In genomic region chr11:34791872-34792271, GRCm38 (mm10) we compare ENCODE assay signal across 15 mouse cellular contexts. TPM values are rescaled to one million over a fixed set of nuclear protein-coding genes. Genes with fewer than 3 reads are reported as not detected.
DNase-seq lines count a peak whose midpoint lies in the region; ATAC-seq and TF ChIP-seq lines count a peak whose summit lies in the region.
"Had no signal": no experiment of that assay in that cellular context is flagged by ENCODE, and none has a peak within 500 bp of the region (broad histone marks: within the 10 kb centered on the region; RNA-seq: fewer than 3 reads in every experiment).

No protein-coding gene starts in this region.

- no peaks in the 10 kb centered on the region for H3K27me3 ChIP-seq in embryonic facial prominence, embryonic 12.5 days
- H3K27me3 ChIP-seq in embryonic facial prominence, embryonic 10.5 days (replicated peaks; ENCODE audit: low read depth, poor library complexity, severe bottlenecking) = no peaks in the 10 kb centered on the region
- no peaks in the 10 kb centered on the region for H3K27me3 ChIP-seq in E14TG2a.4 (ENCODE audit: insufficient read depth, low read length)
- no peaks in the 10 kb centered on the region for H3K27me3 ChIP-seq in midbrain, embryonic 16.5 days (ENCODE audit: control insufficient read depth, insufficient read depth, low read depth, low read length)
- H3K27me3 ChIP-seq: forebrain, embryonic 12.5 days; limb, embryonic 12.5 days; midbrain, embryonic 15.5 days had no signal

- DNase-seq in embryonic facial prominence, embryonic 10.5 days (ENCODE audit: low spot score) = no peak
- no peak for DNase-seq in frontal cortex, postnatal 36 days (ENCODE audit: low spot score in 2 of 2)
- DNase-seq in gastrocnemius, postnatal 4 days (ENCODE audit: low spot score in 2 of 2) = no peak
- DNase-seq: cerebellum, adult 8-10 months; right cerebral cortex, postnatal 25 days had no signal

- H3K9me3 ChIP-seq in embryonic facial prominence, embryonic 12.5 days = no peaks in the 10 kb centered on the region
- no peaks in the 10 kb centered on the region for H3K9me3 ChIP-seq in embryonic facial prominence, embryonic 10.5 days
- no peaks in the 10 kb centered on the region for H3K9me3 ChIP-seq in E14TG2a.4 (ENCODE audit: low read length)
- no peaks in the 10 kb centered on the region for H3K9me3 ChIP-seq in midbrain, embryonic 16.5 days (replicated peaks; ENCODE audit: control insufficient read depth, low read length, poor library complexity, severe bottlenecking)
- H3K9me3 ChIP-seq: forebrain, embryonic 12.5 days; limb, embryonic 12.5 days; midbrain, embryonic 15.5 days had no signal

- H3K36me3 ChIP-seq in embryonic facial prominence, embryonic 12.5 days = no peaks in the 10 kb centered on the region
- H3K36me3 ChIP-seq in embryonic facial prominence, embryonic 10.5 days (replicated peaks) = no peaks in the 10 kb centered on the region
- no peaks in the 10 kb centered on the region for H3K36me3 ChIP-seq in E14TG2a.4 (ENCODE audit: insufficient read depth, low read length)
- no peaks in the 10 kb centered on the region for H3K36me3 ChIP-seq in midbrain, embryonic 16.5 days (ENCODE audit: control insufficient read depth, insufficient read depth, low read length)
- H3K36me3 ChIP-seq: forebrain, embryonic 12.5 days; limb, embryonic 12.5 days; midbrain, embryonic 15.5 days had no signal

- 65% methylated on average over 8 of the region's 8 CpGs for WGBS in embryonic facial prominence, embryonic 12.5 days
- WGBS in embryonic facial prominence, embryonic 10.5 days = 66% methylated on average over 8 of the region's 8 CpGs
- WGBS in midbrain, embryonic 16.5 days = 71% methylated on average over 8 of the region's 8 CpGs

- no peak overlapping the region for H3K4me3 ChIP-seq in embryonic facial prominence, embryonic 12.5 days
- H3K4me3 ChIP-seq in embryonic facial prominence, embryonic 10.5 days = no peak overlapping the region
- 0 out of 2 replicates have a peak overlapping the region, but pooled peaks have one; percentile 23 for H3K4me3 ChIP-seq in E14TG2a.4 (replicated peaks; ENCODE audit: low read length)
- H3K4me3 ChIP-seq in midbrain, embryonic 16.5 days (ENCODE audit: low read depth, low read length) = no peak overlapping the region
- H3K4me3 ChIP-seq: forebrain, embryonic 12.5 days; limb, embryonic 12.5 days; midbrain, embryonic 15.5 days had no signal

- H3K4me2 ChIP-seq in embryonic facial prominence, embryonic 12.5 days (replicated peaks) = no peak overlapping the region
- no peak overlapping the region for H3K4me2 ChIP-seq in midbrain, embryonic 16.5 days (ENCODE audit: low read length)
- H3K4me2 ChIP-seq: forebrain, embryonic 12.5 days; limb, embryonic 12.5 days; midbrain, embryonic 15.5 days had no signal

- H3K27ac ChIP-seq in embryonic facial prominence, embryonic 12.5 days = no peak overlapping the region
- no peak overlapping the region for H3K27ac ChIP-seq in embryonic facial prominence, embryonic 10.5 days (replicated peaks)
- no peak overlapping the region for H3K27ac ChIP-seq in midbrain, embryonic 16.5 days (ENCODE audit: low read length)
- H3K27ac ChIP-seq: forebrain, embryonic 12.5 days; kidney, postnatal 0 days; limb, embryonic 12.5 days; midbrain, embryonic 15.5 days had no signal

- no peaks in the 10 kb centered on the region for H3K4me1 ChIP-seq in embryonic facial prominence, embryonic 12.5 days
- H3K4me1 ChIP-seq in embryonic facial prominence, embryonic 10.5 days = no peaks in the 10 kb centered on the region
- peaks cover 26% of the 10 kb centered on the region for H3K4me1 ChIP-seq in E14TG2a.4 (replicated peaks; ENCODE audit: low read depth, low read length)
- no peaks in the 10 kb centered on the region for H3K4me1 ChIP-seq in midbrain, embryonic 16.5 days (ENCODE audit: control insufficient read depth, insufficient read depth, low read length)
- H3K4me1 ChIP-seq: forebrain, embryonic 12.5 days; limb, embryonic 12.5 days; midbrain, embryonic 15.5 days had no signal

- 0 out of 2 replicates have a peak, but pooled peaks have one; percentile 41 for ATAC-seq in embryonic facial prominence, embryonic 12.5 days (ENCODE audit: insufficient number of reproducible peaks, insufficient read depth, low FRiP score, low TSS enrichment)
- peak; percentile 66; the same call in 1 of the 2 replicates for ATAC-seq in common myeloid progenitor, adult 5-6 weeks (replicated peaks; ENCODE audit: low read depth, poor library complexity, severe bottlenecking)
- peak; percentile 56; the same call in 1 of the 2 replicates for ATAC-seq in monocyte, adult 5-6 weeks (replicated peaks; ENCODE audit: insufficient number of reproducible peaks, low FRiP score, low TSS enrichment, poor library complexity, severe bottlenecking)
- ATAC-seq in midbrain, embryonic 16.5 days = no peak
- ATAC-seq: inflammation-experienced regulatory T-cells, adult 6 months; midbrain, embryonic 15.5 days had no signal

- H3K9ac ChIP-seq in embryonic facial prominence, embryonic 12.5 days = no peak overlapping the region
- H3K9ac ChIP-seq in midbrain, embryonic 16.5 days (ENCODE audit: low read depth, low read length) = no peak overlapping the region
- H3K9ac ChIP-seq: forebrain, embryonic 12.5 days; limb, embryonic 12.5 days; midbrain, embryonic 15.5 days had no signal

- TF ChIP-seq CTCF in E14TG2a.4 (conservative IDR thresholded peaks at IDR 0.05; ENCODE audit: low read length) = no peak

RNA-seq across cellular contexts. Expression of gene Dock2, which starts 8.2 kb away (rescaled TPM):
- 0.91 and 1.0 TPM in 2 replicates for polyA plus RNA-seq in embryonic facial prominence, embryonic 12.5 days (2016; fragmentation: Nextera tagmentation; extraction: Ambion mirVana)
- 0.59 TPM in 2 replicates for polyA plus RNA-seq in embryonic facial prominence, embryonic 10.5 days (2016; fragmentation: Nextera tagmentation; extraction: Ambion mirVana)
- total RNA-seq in common myeloid progenitor, adult 5-6 weeks (2017) = 124 and 126 TPM in 2 replicates
- 415 to 764 TPM (median 432 TPM) in 3 replicates for total RNA-seq in monocyte, adult 5-6 weeks (2017)
- total RNA-seq in gastrocnemius, postnatal 4 days (2021) = 1 to 10 TPM; 3.8 to 3.9 TPM
- polyA plus RNA-seq in midbrain, embryonic 16.5 days (2015; fragmentation: Nextera tagmentation; extraction: Ambion mirVana) = 0.55 and 0.72 TPM in 2 replicates

RNA-seq across cellular contexts. Expression of gene Spdl1, which starts 41.6 kb away (rescaled TPM):
- polyA plus RNA-seq in embryonic facial prominence, embryonic 12.5 days (2016; fragmentation: Nextera tagmentation; extraction: Ambion mirVana) = 23.9 and 24.6 TPM in 2 replicates
- polyA plus RNA-seq in embryonic facial prominence, embryonic 10.5 days (2016; fragmentation: Nextera tagmentation; extraction: Ambion mirVana) = 32.2 and 33.3 TPM in 2 replicates
- total RNA-seq in common myeloid progenitor, adult 5-6 weeks (2017) = 33.0 and 42.4 TPM in 2 replicates
- total RNA-seq in monocyte, adult 5-6 weeks (2017) = 1.2 to 3.4 TPM in 2 of 3 replicates, not detected in the other
- total RNA-seq in gastrocnemius, postnatal 4 days (2021) = 1 to 10 TPM; 5.7 to 6.1 TPM
- 2.0 and 2.2 TPM in 2 replicates for polyA plus RNA-seq in midbrain, embryonic 16.5 days (2015; fragmentation: Nextera tagmentation; extraction: Ambion mirVana)

Comparison
In these comparisons a context has a peak if more than half of its experiments do, and no peak if none do; other contexts are left out.
1. RNA of gene Dock2, which starts 8.2 kb away (total RNA-seq): 415 to 764 TPM in monocyte, adult 5-6 weeks and 124 to 126 TPM in common myeloid progenitor, adult 5-6 weeks; 3.8 to 3.9 TPM in gastrocnemius, postnatal 4 days; every median in the first group is over 10 times any median in the second.